Comparison of ENCODE assay signal across 8 mouse cellular contexts in the genomic region with DNA sequence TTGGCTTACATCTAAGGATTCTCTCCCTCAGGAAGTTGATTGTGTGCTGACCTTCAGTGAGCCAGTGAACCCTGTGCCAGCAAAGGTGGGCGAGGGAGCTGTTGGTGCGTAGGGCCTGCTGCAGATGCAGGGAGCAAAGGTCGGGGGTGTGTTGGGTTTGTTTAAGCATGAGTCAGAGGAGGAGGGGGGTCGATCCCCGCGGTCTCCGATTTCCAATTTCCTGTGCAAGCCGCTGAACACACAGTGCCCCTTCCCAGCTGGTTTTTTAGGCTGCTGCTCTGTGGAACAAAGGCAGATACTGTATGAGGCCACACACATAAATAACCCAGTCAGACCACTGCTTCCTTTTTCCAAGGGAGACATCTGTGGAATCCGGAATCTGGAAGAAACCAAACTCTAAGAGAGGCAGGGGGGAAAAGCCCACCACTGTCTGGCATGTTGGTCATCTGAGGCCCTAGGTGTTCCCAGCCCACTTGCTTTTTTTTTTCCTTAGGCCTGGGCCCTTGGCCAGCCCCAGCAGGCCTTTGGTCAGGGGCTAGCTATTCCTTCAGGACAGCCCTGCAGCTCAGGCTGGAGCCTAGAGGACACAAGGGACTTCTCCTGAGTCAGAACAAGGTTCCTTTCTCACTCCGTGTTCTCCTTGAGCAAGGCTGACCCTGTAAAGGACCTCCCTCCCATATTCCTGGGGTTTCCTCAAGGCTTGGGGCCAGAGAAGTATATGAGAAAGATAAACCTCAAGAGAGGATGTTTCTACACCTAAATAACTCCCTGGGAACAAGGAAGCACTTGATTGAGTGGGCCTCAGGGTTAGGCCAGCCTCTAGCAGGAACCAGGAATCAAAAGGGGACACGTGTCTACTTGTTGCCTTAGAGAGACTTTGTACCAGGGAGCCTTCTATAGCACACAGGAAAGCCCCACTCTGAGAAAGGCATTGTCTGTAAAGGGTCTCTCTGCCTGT.
A peak's percentile ranks its signal among the peaks of the same experiment; 100 is the strongest.
DNase-seq lines count a peak whose midpoint lies in the region; ATAC-seq and TF ChIP-seq lines count a peak whose summit lies in the region.

No protein-coding gene starts in this region.

- peak overlapping the region; percentile 30 for H3K4me2 ChIP-seq in forebrain, embryonic 15.5 days (replicated peaks)

- no peak for TF ChIP-seq POLR2A in ES-Bruce4 (IDR thresholded peaks at IDR 0.05; ENCODE audit: insufficient read depth, low read length)

- H3K4me1 ChIP-seq in ES-Bruce4 (ENCODE audit: control insufficient read depth, insufficient read depth, low read length): peaks cover 5% of the 10 kb centered on the region
- peaks cover 24% of the 10 kb centered on the region for H3K4me1 ChIP-seq in forebrain, embryonic 15.5 days

- no peaks in the 10 kb centered on the region for H3K36me3 ChIP-seq in ES-Bruce4 (ENCODE audit: control insufficient read depth, insufficient read depth, low read length, poor library complexity, severe bottlenecking)
- no peaks in the 10 kb centered on the region for H3K36me3 ChIP-seq in forebrain, embryonic 15.5 days

- ATAC-seq in forebrain, embryonic 15.5 days (replicated peaks): peak; percentile 82
- ATAC-seq in megakaryocyte progenitor cell, adult 5-6 weeks (replicated peaks; ENCODE audit: poor library complexity): peak; percentile 51
- no peak; the same call in 1 of the 2 replicates for ATAC-seq in monocyte, adult 5-6 weeks (replicated peaks; ENCODE audit: insufficient number of reproducible peaks, low FRiP score, low TSS enrichment, poor library complexity, severe bottlenecking)

- peak; percentile 62 for DNase-seq in adrenal gland, adult 8-10 months
- peak; percentile 79 for DNase-seq in heart, postnatal 4 days
- DNase-seq in large intestine, adult 2 months (ENCODE audit: low read depth, low spot score): peak; percentile 87
- peak; percentile 43 to 69 for DNase-seq in thymus, adult 18-20 months

- no peak for TF ChIP-seq CTCF in ES-Bruce4 (IDR thresholded peaks at IDR 0.05; ENCODE audit: low read depth, low read length)

- peak; percentile 82 for TF ChIP-seq EP300 in ES-Bruce4 (IDR thresholded peaks at IDR 0.05; ENCODE audit: insufficient read depth, low read depth, low read length)

- no peaks in the 10 kb centered on the region for H3K9me3 ChIP-seq in ES-Bruce4 (replicated peaks; ENCODE audit: control insufficient read depth, insufficient read depth, low read length, poor library complexity, severe bottlenecking)
- H3K9me3 ChIP-seq in forebrain, embryonic 15.5 days: no peaks in the 10 kb centered on the region

- WGBS in forebrain, embryonic 15.5 days: 3% methylated on average over 11 of the region's 11 CpGs
- WGBS in large intestine, adult 2 months: 3% methylated on average over 11 of the region's 11 CpGs

- peak overlapping the region; percentile 68 for H3K27ac ChIP-seq in ES-Bruce4 (ENCODE audit: insufficient read depth, low read length)
- H3K27ac ChIP-seq in forebrain, embryonic 15.5 days (replicated peaks): peak overlapping the region; percentile 95

- H3K4me3 ChIP-seq in ES-Bruce4 (ENCODE audit: low read depth, low read length): peak overlapping the region; percentile 11; the same call in 1 of the 2 replicates
- H3K4me3 ChIP-seq in forebrain, embryonic 15.5 days: peak overlapping the region; percentile 15; the same call in 1 of the 2 replicates

- H3K9ac ChIP-seq in ES-Bruce4 (ENCODE audit: low read depth, poor library complexity, severe bottlenecking): peak overlapping the region; percentile 46
- peak overlapping the region; percentile 30; the same call in 1 of the 2 replicates for H3K9ac ChIP-seq in forebrain, embryonic 15.5 days (replicated peaks)

- no peaks in the 10 kb centered on the region for H3K27me3 ChIP-seq in ES-Bruce4 (ENCODE audit: control insufficient read depth, insufficient read depth, low read length, poor library complexity, severe bottlenecking)
- no peaks in the 10 kb centered on the region for H3K27me3 ChIP-seq in forebrain, embryonic 15.5 days
